Mouse (Mus musculus): Measurements from ENCODE around the gene Hcn3. TPM values are rescaled to one million over a fixed set of nuclear protein-coding genes. Genes with fewer than 3 reads are reported as not detected.
"Not testable (repeated sequence)": the region's sequence is repeated elsewhere in the genome, so short reads cannot be mapped to it uniquely, and the experiment has no call there.

The Hcn3 gene
- total and polyA plus RNA-seq, 2 experiments from 2014 or later: 30.3 to 44.9 TPM

DNA sequence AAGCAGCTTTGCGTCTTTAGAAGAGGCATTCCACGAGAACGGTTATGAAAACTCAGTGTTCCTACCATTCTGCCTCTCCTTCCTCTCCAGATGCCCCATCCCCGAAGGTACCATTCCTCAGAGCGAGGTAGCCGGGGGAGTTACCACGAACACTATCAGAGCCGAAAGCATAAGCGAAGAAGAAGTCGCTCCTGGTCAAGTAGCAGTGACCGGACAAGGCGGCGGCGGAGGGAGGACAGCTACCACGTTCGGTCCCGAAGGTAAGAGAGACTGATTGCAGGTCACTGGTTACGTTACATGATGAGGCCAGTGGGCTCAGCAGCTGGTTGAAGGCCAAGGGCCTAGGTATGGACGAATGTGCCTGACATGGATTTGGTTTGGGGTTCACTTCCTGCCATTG lies 6.9 kb upstream of the Hcn3 start:
- DNase-seq (no peak), ATAC-seq (no peak)
- H3K36me3 ChIP-seq (ENCODE audit: insufficient read depth): peaks cover 48% of the 10 kb centered on the region
- H3K9me3 ChIP-seq (ENCODE audit: low read length): no peaks in the 10 kb centered on the region
- no peak overlapping the region for H3K4me2 ChIP-seq (ENCODE audit: low read depth)
- no peak overlapping the region for H3K4me3 ChIP-seq (ENCODE audit: low read depth, low read length)
- TF ChIP-seq CTCF (IDR thresholded peaks at IDR 0.05; ENCODE audit: low read depth): no peak
- no peak overlapping the region for H3K27ac ChIP-seq (ENCODE audit: low read depth, low read length)
- H3K4me1 ChIP-seq (ENCODE audit: insufficient read depth): peaks cover 5% of the 10 kb centered on the region
- no peak overlapping the region for H3K9ac ChIP-seq
- no peaks in the 10 kb centered on the region for H3K27me3 ChIP-seq (ENCODE audit: insufficient read depth, low read length)
- 96% methylated on average over 19 of the region's 19 CpGs for WGBS

DNA sequence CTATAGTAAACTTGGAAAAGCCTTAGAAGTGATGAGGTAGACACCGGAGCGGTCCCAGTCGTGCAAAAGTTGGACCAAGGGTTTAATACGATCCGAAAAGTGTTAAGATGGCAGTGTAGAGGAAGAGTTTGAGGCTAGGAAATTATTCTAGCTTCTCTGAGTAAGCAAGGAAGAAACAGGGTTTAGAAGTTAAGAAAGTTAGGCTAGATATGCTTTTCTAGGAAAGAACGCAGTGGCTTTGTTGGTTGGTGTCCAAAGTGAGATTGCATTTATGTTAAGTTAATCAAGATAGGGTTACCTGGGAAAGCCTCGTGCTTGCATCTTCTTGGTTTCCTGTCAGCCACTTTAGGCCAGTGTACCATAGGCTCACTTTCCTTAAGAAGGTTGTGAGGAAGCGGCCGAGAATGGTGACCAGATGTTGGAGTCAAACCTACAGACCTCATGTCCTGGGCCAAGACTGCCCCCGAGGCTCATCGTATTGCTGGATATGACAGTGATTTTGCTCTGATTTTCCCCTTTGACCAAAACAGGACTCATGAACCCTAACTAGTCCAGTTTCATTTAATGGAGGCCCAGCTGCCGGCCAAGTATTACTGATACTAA lies 5.4 kb upstream of the Hcn3 start:
- H3K27me3 ChIP-seq (ENCODE audit: insufficient read depth, low read length): no peaks in the 10 kb centered on the region
- H3K9ac ChIP-seq: peak overlapping the region; percentile 87
- H3K4me1 ChIP-seq (ENCODE audit: insufficient read depth): peaks cover 5% of the 10 kb centered on the region
- 26% methylated on average over 12 of the region's 12 CpGs for WGBS
- H3K36me3 ChIP-seq (ENCODE audit: insufficient read depth): peaks cover 35% of the 10 kb centered on the region
- DNase-seq (no peak), ATAC-seq (no peak)
- H3K27ac ChIP-seq (ENCODE audit: low read depth, low read length): peak overlapping the region; percentile 88
- peak overlapping the region; percentile 66 for H3K4me2 ChIP-seq (ENCODE audit: low read depth)
- no peak for TF ChIP-seq CTCF (IDR thresholded peaks at IDR 0.05; ENCODE audit: low read depth)
- H3K9me3 ChIP-seq (ENCODE audit: low read length): no peaks in the 10 kb centered on the region
- H3K4me3 ChIP-seq (ENCODE audit: low read depth, low read length): peak overlapping the region; percentile 86

DNA sequence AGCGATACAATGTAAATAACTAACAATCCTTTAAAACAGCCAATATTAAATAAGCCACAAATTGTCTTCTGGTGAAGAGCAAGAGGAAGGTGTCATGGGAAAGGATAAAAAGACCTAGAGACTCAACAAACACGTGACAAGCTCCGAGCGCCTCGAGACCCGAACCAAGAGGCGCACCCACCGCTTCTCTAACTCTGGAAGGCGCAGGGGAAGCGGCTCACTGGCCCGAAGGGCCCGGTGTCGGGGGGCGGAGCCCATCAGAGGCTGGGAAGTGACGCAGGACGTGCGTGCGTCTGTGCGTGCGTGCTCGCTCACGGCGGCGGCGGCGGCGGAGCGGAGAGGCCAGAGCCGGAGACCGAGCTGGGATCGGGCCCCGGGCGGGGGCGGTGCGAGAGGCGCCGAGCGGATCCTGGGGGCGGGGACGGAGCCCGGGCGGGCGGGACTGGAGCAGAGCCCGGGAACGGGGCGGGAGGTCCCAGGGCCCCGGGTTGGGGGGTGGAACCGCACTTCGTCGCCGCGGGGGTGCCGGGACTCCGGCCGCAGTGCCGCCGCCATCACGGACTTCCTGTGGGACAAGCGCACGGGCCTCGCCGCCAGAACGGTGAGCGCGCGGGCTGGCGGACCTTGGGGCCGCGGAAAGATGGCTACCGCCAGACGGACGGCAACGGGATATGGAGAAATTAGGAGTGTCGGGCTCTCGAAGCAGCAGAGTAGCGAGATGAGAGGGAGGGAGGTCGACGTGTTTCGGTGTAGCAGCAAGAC lies 4.7 kb upstream of the Hcn3 start, which contains the start of gene Clk2:
Gene Clk2, plus strand, starts transcription at position 290 of the 762 bp plus-strand sequence.
- Histone ChIP-seq H3K27me3 (ENCODE audit: insufficient read depth, low read length) (no peaks in the 10 kb centered on the region), H3K4me2 (ENCODE audit: low read depth) (peak within 1 kb of the TSS; percentile 66), H3K9me3 (ENCODE audit: low read length) (no peaks in the 10 kb centered on the region), H3K9ac (peak within 1 kb of the TSS; percentile 87), H3K4me1 (ENCODE audit: insufficient read depth) (peaks cover 5% of the 10 kb centered on the region), H3K4me3 (ENCODE audit: low read depth, low read length) (peak within 1 kb of the TSS; percentile 86), H3K27ac (ENCODE audit: low read depth, low read length) (peak within 1 kb of the TSS; percentile 88), H3K36me3 (ENCODE audit: insufficient read depth) (peaks cover 29% of the 10 kb centered on the region)
- DNase-seq: peak; percentile 94
- no peak for TF ChIP-seq CTCF (IDR thresholded peaks at IDR 0.05; ENCODE audit: low read depth)
- WGBS: under 1% methylated on average over 79 of the region's 79 CpGs
- peak; percentile 98 for ATAC-seq

DNA sequence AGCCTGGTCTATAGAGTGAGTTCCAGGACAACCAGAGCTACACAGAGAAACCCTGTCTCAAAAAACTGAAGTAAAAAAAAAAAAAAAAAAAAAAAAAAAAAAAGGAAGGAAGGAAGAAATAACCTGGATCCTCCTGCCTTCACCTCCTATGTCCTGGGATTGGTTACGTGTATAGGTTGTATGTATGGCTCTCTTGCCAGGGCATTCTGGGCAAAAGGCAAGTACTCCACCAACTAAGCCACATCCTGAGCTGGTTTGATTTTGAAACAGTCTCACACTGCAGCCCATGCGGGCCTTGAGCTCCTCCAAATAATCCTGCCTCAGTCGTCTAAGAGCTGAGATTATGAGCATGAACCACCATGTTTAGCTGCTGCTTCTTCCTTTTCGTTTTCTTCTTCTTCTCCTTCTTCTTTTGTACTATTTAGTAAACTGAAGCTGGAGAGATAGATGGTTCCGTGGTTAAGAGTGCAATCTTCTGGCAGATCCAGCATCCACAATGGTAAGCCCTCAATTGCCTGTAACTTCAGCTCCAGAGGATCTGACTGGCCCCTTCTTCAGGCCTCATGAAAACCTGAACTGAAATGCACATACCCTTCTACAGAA lies 3.7 kb upstream of the Hcn3 start:
- Histone ChIP-seq H3K4me3 (ENCODE audit: low read depth, low read length) (peak overlapping the region; percentile 86), H3K27me3 (ENCODE audit: insufficient read depth, low read length) (no peaks in the 10 kb centered on the region), H3K36me3 (ENCODE audit: insufficient read depth) (peaks cover 19% of the 10 kb centered on the region), H3K27ac (ENCODE audit: low read depth, low read length) (0 out of 2 replicates have a peak overlapping the region, but pooled peaks have one; percentile 88), H3K4me2 (ENCODE audit: low read depth) (peak overlapping the region; percentile 66; the same call in 1 of the 2 replicates), H3K4me1 (ENCODE audit: insufficient read depth) (peaks cover 8% of the 10 kb centered on the region), H3K9me3 (ENCODE audit: low read length) (no peaks in the 10 kb centered on the region), H3K9ac (no peak overlapping the region)
- ATAC-seq (no peak), DNase-seq (no peak)
- no peak for TF ChIP-seq CTCF (IDR thresholded peaks at IDR 0.05; ENCODE audit: low read depth)
- 72% methylated on average over 5 of the region's 5 CpGs for WGBS

DNA sequence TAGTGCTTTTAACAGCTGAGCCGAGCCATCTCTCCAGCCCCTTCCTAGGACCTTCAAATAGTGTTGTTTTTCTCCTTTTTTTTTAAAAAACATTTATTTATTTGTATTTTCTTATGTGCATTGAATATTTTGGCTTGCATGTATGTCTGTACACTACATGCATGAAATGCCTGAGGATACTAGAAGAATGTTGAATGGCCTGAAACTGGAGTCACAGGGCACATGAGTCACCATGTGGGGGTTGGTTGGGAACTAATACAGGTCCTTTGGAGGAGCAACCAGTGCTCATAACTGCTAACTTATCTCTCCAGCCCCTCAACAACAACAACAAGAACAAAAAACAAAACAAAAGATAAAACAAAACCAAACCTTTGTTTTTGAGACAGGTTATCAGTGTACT lies 3.1 kb upstream of the Hcn3 start:
- Histone ChIP-seq H3K9ac (no peak overlapping the region), H3K4me2 (ENCODE audit: low read depth) (no peak overlapping the region), H3K27ac (ENCODE audit: low read depth, low read length) (no peak overlapping the region), H3K4me1 (ENCODE audit: insufficient read depth) (peaks cover 12% of the 10 kb centered on the region), H3K36me3 (ENCODE audit: insufficient read depth) (peaks cover 13% of the 10 kb centered on the region; the same call in 1 of the 2 replicates), H3K4me3 (ENCODE audit: low read depth, low read length) (no peak overlapping the region), H3K9me3 (ENCODE audit: low read length) (no peaks in the 10 kb centered on the region), H3K27me3 (ENCODE audit: insufficient read depth, low read length) (no peaks in the 10 kb centered on the region)
- ATAC-seq: no peak
- no peak for DNase-seq
- TF ChIP-seq CTCF (IDR thresholded peaks at IDR 0.05; ENCODE audit: low read depth): no peak
- WGBS: 76% methylated on average over 1 of the region's 1 CpGs

DNA sequence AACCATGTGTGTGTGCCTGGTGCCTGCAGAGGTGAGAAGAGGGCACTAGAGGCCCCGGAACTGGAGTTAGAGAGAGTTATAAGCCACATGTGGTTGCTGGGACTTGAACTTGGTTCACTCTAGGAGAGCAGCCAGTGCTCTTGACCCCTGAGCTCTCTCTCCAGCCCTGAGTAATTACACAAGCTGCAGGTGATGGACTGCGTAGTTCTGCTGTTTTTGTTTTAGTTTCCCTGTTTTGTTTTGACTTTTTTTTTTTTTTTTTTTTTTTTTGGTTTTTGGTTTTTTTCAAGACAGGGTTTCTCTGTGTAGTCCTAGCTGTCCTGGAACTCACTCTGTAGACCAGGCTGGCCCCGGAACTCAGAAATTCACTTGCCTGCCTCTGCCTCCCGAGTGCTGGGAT lies 1.8 kb upstream of the Hcn3 start:
- Histone ChIP-seq H3K27ac (ENCODE audit: low read depth, low read length) (no peak overlapping the region), H3K9ac (no peak overlapping the region), H3K4me3 (ENCODE audit: low read depth, low read length) (no peak overlapping the region), H3K36me3 (ENCODE audit: insufficient read depth) (peaks cover 2% of the 10 kb centered on the region; the same call in 1 of the 2 replicates), H3K4me1 (ENCODE audit: insufficient read depth) (peaks cover 14% of the 10 kb centered on the region), H3K27me3 (ENCODE audit: insufficient read depth, low read length) (no peaks in the 10 kb centered on the region), H3K9me3 (ENCODE audit: low read length) (no peaks in the 10 kb centered on the region), H3K4me2 (ENCODE audit: low read depth) (no peak overlapping the region)
- TF ChIP-seq CTCF (IDR thresholded peaks at IDR 0.05; ENCODE audit: low read depth): no peak
- DNase-seq: no peak
- ATAC-seq: no peak
- 84% methylated on average over 4 of the region's 4 CpGs for WGBS

DNA sequence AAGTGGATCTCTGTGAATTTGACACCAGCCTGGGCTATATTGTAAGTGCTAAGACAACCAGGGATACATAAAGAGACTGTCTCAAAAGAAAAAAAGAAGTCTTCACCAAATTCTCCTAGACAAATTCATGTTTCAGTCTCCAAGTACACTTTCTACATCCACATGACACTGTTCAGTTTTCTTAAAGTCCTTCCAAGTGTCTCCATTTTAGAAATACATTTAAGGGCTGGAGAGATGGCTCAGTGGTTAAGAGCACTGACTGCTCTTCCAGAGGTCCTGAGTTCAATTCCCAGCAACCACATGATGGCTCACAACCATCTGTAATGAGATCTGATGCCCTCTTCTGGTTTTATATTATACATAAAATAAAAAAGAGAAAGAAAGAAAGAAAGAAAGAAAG lies 1.2 kb upstream of the Hcn3 start:
- DNase-seq: not testable (repeated sequence)

More for the DNA sequence above, 1.2 kb upstream of the Hcn3 start:
- not testable (repeated sequence) for H3K9ac ChIP-seq; H3K27me3 ChIP-seq (ENCODE audit: insufficient read depth, low read length); H3K4me3 ChIP-seq (ENCODE audit: low read depth, low read length); H3K36me3 ChIP-seq (ENCODE audit: insufficient read depth); H3K27ac ChIP-seq (ENCODE audit: low read depth, low read length); H3K9me3 ChIP-seq (ENCODE audit: low read length); ATAC-seq; H3K4me2 ChIP-seq (ENCODE audit: low read depth)
- H3K4me1 ChIP-seq (ENCODE audit: insufficient read depth): peaks cover 14% of the 10 kb centered on the region
